ENCODE assay signal across 8 mouse cellular contexts in the genomic region with DNA sequence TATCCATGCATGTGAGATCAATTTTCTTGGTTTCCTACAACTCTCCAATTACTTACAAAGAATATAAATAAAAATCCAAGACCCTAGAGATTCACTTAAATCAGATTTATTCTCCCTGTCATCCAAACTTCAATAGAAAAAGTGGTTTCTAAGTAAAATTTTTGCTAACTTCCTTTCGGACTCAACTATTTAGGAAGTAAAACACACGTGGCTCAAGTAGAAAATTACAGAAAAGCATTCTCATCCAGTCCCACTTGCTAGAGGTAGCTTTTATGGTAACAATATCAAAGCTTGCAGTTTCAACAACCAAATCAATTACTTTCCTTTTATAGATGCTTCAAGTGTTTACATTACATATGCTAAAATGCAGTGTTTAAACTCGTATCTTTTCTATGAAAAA. TPM values are rescaled to one million over a fixed set of nuclear protein-coding genes. Genes with fewer than 3 reads are reported as not detected.
DNase-seq lines count a peak whose midpoint lies in the region; ATAC-seq and TF ChIP-seq lines count a peak whose summit lies in the region.

No protein-coding gene starts in this region.

- peaks cover 46% of the 10 kb centered on the region for H3K79me2 ChIP-seq in MEL (ENCODE audit: control insufficient read depth, insufficient read depth, low read length, poor library complexity)

- intact Hi-C loops in heart, postnatal 14 days (cut with DNase I) = no loop called here

- H3K4me3 ChIP-seq in heart, embryonic 11.5 days (ENCODE audit: low read depth, low read length) = peak overlapping the region; percentile 99
- H3K4me3 ChIP-seq in MEL (ENCODE audit: control insufficient read depth in 1 of 2, insufficient read depth in 1 of 2, low read depth in 2 of 2, low read length in 2 of 2) = peak overlapping the region; percentile 51 to 55
- peak overlapping the region; percentile 92 for H3K4me3 ChIP-seq in hindbrain, embryonic 13.5 days
- H3K4me3 ChIP-seq in midbrain, embryonic 10.5 days = peak overlapping the region; percentile 97
- no peak overlapping the region for H3K4me3 ChIP-seq in thymus, adult 2 months (ENCODE audit: control insufficient read depth, insufficient read depth, low read length)

- peaks cover 13% of the 10 kb centered on the region for H3K4me1 ChIP-seq in heart, embryonic 11.5 days (ENCODE audit: control insufficient read depth, insufficient read depth, low read length)
- peaks cover 0 to 11% of the 10 kb centered on the region in 2 experiments; a peak in 3 of 4 replicates for H3K4me1 ChIP-seq in MEL (ENCODE audit: control insufficient read depth in 1 of 2, insufficient read depth in 2 of 2, low read length in 2 of 2)
- H3K4me1 ChIP-seq in hindbrain, embryonic 13.5 days (replicated peaks) = peaks cover 22% of the 10 kb centered on the region
- H3K4me1 ChIP-seq in midbrain, embryonic 10.5 days = peaks cover 33% of the 10 kb centered on the region
- H3K4me1 ChIP-seq in thymus, adult 2 months (replicated peaks; ENCODE audit: control insufficient read depth, insufficient read depth, low read length) = peaks cover 4% of the 10 kb centered on the region; the same call in 1 of the 2 replicates

- no peaks in the 10 kb centered on the region for H3K36me3 ChIP-seq in heart, embryonic 11.5 days (ENCODE audit: control insufficient read depth, insufficient read depth, low read length)
- peaks cover 19 to 21% of the 10 kb centered on the region in 2 experiments for H3K36me3 ChIP-seq in MEL (ENCODE audit: control insufficient read depth in 1 of 2, insufficient read depth in 2 of 2, low read length in 2 of 2)
- H3K36me3 ChIP-seq in hindbrain, embryonic 13.5 days = peaks cover 6% of the 10 kb centered on the region
- H3K36me3 ChIP-seq in midbrain, embryonic 10.5 days = peaks cover 22% of the 10 kb centered on the region
- peaks cover 13% of the 10 kb centered on the region; the same call in 1 of the 2 replicates for H3K36me3 ChIP-seq in thymus, adult 2 months (ENCODE audit: control insufficient read depth, insufficient read depth, low read length)

- H3K4me2 ChIP-seq in heart, embryonic 11.5 days = peak overlapping the region; percentile 77
- peak overlapping the region; percentile 74 for H3K4me2 ChIP-seq in hindbrain, embryonic 13.5 days

- H3K9me3 ChIP-seq in heart, embryonic 11.5 days (replicated peaks; ENCODE audit: control insufficient read depth, low read length) = no peaks in the 10 kb centered on the region
- no peaks in the 10 kb centered on the region for H3K9me3 ChIP-seq in MEL (replicated peaks; ENCODE audit: insufficient read depth, low read length)
- no peaks in the 10 kb centered on the region for H3K9me3 ChIP-seq in hindbrain, embryonic 13.5 days
- H3K9me3 ChIP-seq in midbrain, embryonic 10.5 days (replicated peaks) = no peaks in the 10 kb centered on the region

- no peaks in the 10 kb centered on the region for H3K27me3 ChIP-seq in heart, embryonic 11.5 days (ENCODE audit: control insufficient read depth, insufficient read depth, low read length)
- no peaks in the 10 kb centered on the region for H3K27me3 ChIP-seq in MEL (ENCODE audit: control insufficient read depth in 1 of 2, insufficient read depth in 2 of 2, low read length in 2 of 2)
- no peaks in the 10 kb centered on the region for H3K27me3 ChIP-seq in hindbrain, embryonic 13.5 days
- no peaks in the 10 kb centered on the region for H3K27me3 ChIP-seq in midbrain, embryonic 10.5 days (ENCODE audit: low read depth, poor library complexity, severe bottlenecking)
- H3K27me3 ChIP-seq in thymus, adult 2 months (ENCODE audit: control insufficient read depth, insufficient read depth, low read length) = no peaks in the 10 kb centered on the region

- 34% methylated on average over 3 of the region's 3 CpGs for WGBS in heart, embryonic 11.5 days (ENCODE audit: insufficient replicate concordance)
- WGBS in hindbrain, embryonic 13.5 days = 41% methylated on average over 3 of the region's 3 CpGs
- WGBS in midbrain, embryonic 10.5 days = 52% methylated on average over 3 of the region's 3 CpGs
- 5% methylated on average over 3 of the region's 3 CpGs for WGBS in thymus, adult 2 months

- ATAC-seq in heart, embryonic 11.5 days (replicated peaks; ENCODE audit: insufficient number of reproducible peaks, low FRiP score, low TSS enrichment) = no peak
- no peak for ATAC-seq in hindbrain, embryonic 13.5 days (ENCODE audit: low FRiP score)

- TF ChIP-seq CTCF in MEL (IDR thresholded peaks at IDR 0.05 in 2 of 3, conservative IDR thresholded peaks at IDR 0.05 in 1 of 3; ENCODE audit: control insufficient read depth in 1 of 3, insufficient read depth in 1 of 3, low read depth in 2 of 3, low read length in 3 of 3, poor library complexity in 1 of 3, severe bottlenecking in 1 of 3) = no peak
- TF ChIP-seq CTCF in thymus, adult 2 months (IDR thresholded peaks at IDR 0.05; ENCODE audit: borderline replicate concordance, control insufficient read depth, extremely low read depth, insufficient read depth, low read length, poor library complexity) = no peak

- no peak for TF ChIP-seq POLR2A in MEL (IDR thresholded peaks at IDR 0.05; ENCODE audit: control insufficient read depth in 1 of 2, insufficient read depth in 1 of 2, low read depth in 1 of 2, low read length in 2 of 2, poor library complexity in 1 of 2)
- no peak for TF ChIP-seq POLR2A in thymus, adult 2 months (IDR thresholded peaks at IDR 0.05; ENCODE audit: control insufficient read depth, extremely low read depth, insufficient read depth, low read length, poor library complexity)

- no peak for DNase-seq in heart, postnatal 14 days
- no peak for DNase-seq in MEL (ENCODE audit: low read depth, low spot score)
- no peak for DNase-seq in midbrain, embryonic 10.5 days (ENCODE audit: low spot score)
- no peak for DNase-seq in right cerebral cortex, adult 18-20 months
- DNase-seq in testis, postnatal 10 days (ENCODE audit: low spot score) = no peak
- DNase-seq in thymus, adult 2 months = no peak

- H3K9ac ChIP-seq in heart, embryonic 11.5 days (ENCODE audit: low read depth, low read length) = no peak overlapping the region
- H3K9ac ChIP-seq in MEL (ENCODE audit: control insufficient read depth, low read depth, low read length, poor library complexity, severe bottlenecking) = peak overlapping the region; percentile 92
- peak overlapping the region; percentile 97; the same call in 1 of the 2 replicates for H3K9ac ChIP-seq in hindbrain, embryonic 13.5 days

- TF ChIP-seq EP300 in MEL (IDR thresholded peaks at IDR 0.05; ENCODE audit: low read depth in 1 of 2, low read length in 2 of 2) = no peak

- no peak overlapping the region for H3K27ac ChIP-seq in heart, embryonic 11.5 days (ENCODE audit: low read depth, low read length)
- H3K27ac ChIP-seq in MEL (ENCODE audit: control insufficient read depth, low read depth, low read length) = no peak overlapping the region
- H3K27ac ChIP-seq in hindbrain, embryonic 13.5 days = no peak overlapping the region
- H3K27ac ChIP-seq in midbrain, embryonic 10.5 days (replicated peaks) = no peak overlapping the region
- H3K27ac ChIP-seq in thymus, adult 2 months (ENCODE audit: control insufficient read depth, insufficient read depth, low read length) = no peak overlapping the region

- TF ChIP-seq RAD21 in MEL (IDR thresholded peaks at IDR 0.05; ENCODE audit: low read depth, low read length) = no peak

TF ChIP-seq in MEL, 35 proteins besides CTCF, POLR2A, EP300 and RAD21:
- no peak for TF ChIP-seq ZKSCAN1 (IDR thresholded peaks at IDR 0.05; ENCODE audit: low read depth, low read length)
- peak; percentile 91 for TF ChIP-seq MXI1 (IDR thresholded peaks at IDR 0.05; ENCODE audit: low read depth, low read length)
- TF ChIP-seq MAX (IDR thresholded peaks at IDR 0.05; ENCODE audit: low read length) = 0 out of 2 replicates have a peak, but pooled peaks have one; percentile 58
- TF ChIP-seq SIN3A (IDR thresholded peaks at IDR 0.05; ENCODE audit: low read length) = peak; percentile 64; the same call in 1 of the 2 replicates

RNA-seq across cellular contexts. Expression of a gene that starts 21.6 kb away (rescaled TPM):
- polyA plus RNA-seq in heart, embryonic 11.5 days (2014; fragmentation: Nextera tagmentation; extraction: Ambion mirVana) = 21.4 and 23.9 TPM in 2 replicates
- 10 to 100 TPM; 21.6 to 24.4 TPM for total RNA-seq in heart, postnatal 14 days (2021)
- not detected in 2 replicates for total RNA-seq in MEL (2012; rRNA removed)
- under 1 TPM in 1 of 2 experiments, not detected in 1; 0.14 TPM for polyA plus RNA-seq in MEL (2012; ENCODE audit: insufficient read depth in 1 of 2, insufficient read length in 2 of 2, low read depth in 1 of 2, low replicate concordance in 2 of 2, missing spikeins in 1 of 2)
- 0.18 TPM in 1 of 2 replicates, not detected in the other for polyA plus RNA-seq in hindbrain, embryonic 13.5 days (2015; fragmentation: Nextera tagmentation; extraction: Ambion mirVana)
- not detected in 2 replicates for polyA plus RNA-seq in midbrain, embryonic 10.5 days (2016; fragmentation: Nextera tagmentation; extraction: Ambion mirVana)
- 0.99 and 2.0 TPM in 2 replicates for polyA plus RNA-seq in thymus, adult 2 months (2012; rRNA removed)

RNA-seq across cellular contexts. Expression of a gene that starts 27.4 kb away (rescaled TPM):
- polyA plus RNA-seq in heart, embryonic 11.5 days (2014; fragmentation: Nextera tagmentation; extraction: Ambion mirVana) = 93.6 and 103 TPM in 2 replicates
- total RNA-seq in heart, postnatal 14 days (2021) = 100 to 1,000 TPM in 1 of 2 experiments, 10 to 100 TPM in 1; 99.6 to 111 TPM
- total RNA-seq in MEL (2012; rRNA removed) = 158 and 167 TPM in 2 replicates
- polyA plus RNA-seq in MEL (2012; ENCODE audit: insufficient read depth in 1 of 2, insufficient read length in 2 of 2, low read depth in 1 of 2, low replicate concordance in 2 of 2, missing spikeins in 1 of 2) = 100 to 1,000 TPM in 1 of 2 experiments, not detected in 1; 161 TPM
- polyA plus RNA-seq in hindbrain, embryonic 13.5 days (2015; fragmentation: Nextera tagmentation; extraction: Ambion mirVana) = 164 TPM in 2 replicates
- polyA plus RNA-seq in midbrain, embryonic 10.5 days (2016; fragmentation: Nextera tagmentation; extraction: Ambion mirVana) = 133 and 140 TPM in 2 replicates
- 23.4 and 27.9 TPM in 2 replicates for polyA plus RNA-seq in thymus, adult 2 months (2012; rRNA removed)
